Mouse (Mus musculus) cerebellum, adult 2 months (tissue): ENCODE results near the gene Mipep.

Experiments used
- CTCF ChIP-seq: fragments of 200-500 bp; IDR thresholded peaks from 2 replicates; pipeline ENCODE4 v1.5.1; 2011; ENCODE audit warnings: low read depth, mild to moderate bottlenecking, control low read depth, low read length, moderate library complexity, borderline replicate concordance; ENCODE audit not compliant: insufficient read depth
- POLR2A ChIP-seq: fragments of 200-500 bp; IDR thresholded peaks from 2 replicates; pipeline ENCODE4 v1.6.1; 2011; ENCODE audit warnings: low read length, control low read depth, borderline replicate concordance; ENCODE audit not compliant: insufficient read depth

DNA sequence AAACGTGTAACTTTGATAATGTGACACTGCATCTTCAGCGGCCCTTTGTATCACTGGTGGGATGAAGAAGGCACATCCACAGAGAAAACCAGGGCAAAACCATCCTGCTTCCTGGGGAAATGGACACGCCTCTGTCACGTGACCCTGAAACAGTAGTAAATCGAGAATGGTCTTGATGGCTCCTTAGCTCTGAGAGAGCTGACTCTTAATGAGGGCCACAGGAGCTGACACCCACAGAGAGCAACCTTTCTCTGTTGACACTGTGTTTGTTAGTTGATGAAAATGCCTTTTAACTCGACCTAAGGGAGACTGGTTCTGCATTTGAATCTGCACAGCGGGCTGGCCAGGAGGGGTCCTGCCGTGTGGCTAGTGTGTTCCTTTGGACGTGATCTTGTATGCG, 22.6 kb upstream of the Mipep start:
- TF ChIP-seq POLR2A, result no peak
- no peak for TF ChIP-seq CTCF
